26 mouse cellular contexts compared by ENCODE assay signal in the genomic region with DNA sequence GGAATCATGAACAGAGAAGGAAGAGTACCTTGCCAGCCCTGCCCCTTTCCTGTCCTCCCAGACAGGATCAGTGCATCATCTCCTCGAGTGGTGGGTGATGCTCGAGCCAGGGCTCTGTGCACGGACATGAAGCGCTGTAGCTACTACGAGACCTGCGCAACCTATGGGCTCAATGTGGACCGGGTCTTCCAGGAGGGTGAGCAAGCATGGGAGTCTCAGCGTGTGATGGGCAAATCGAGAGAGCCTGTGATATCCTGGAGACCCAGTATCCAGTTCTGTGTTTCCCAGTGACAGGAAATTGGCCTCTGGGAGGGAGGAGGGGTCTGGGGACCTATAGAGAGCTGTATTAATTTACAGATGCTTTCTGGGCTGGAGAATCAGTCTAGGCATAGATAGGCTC. TPM values are rescaled to one million over a fixed set of nuclear protein-coding genes. Genes with fewer than 3 reads are reported as not detected.
"Had no signal": no experiment of that assay in that cellular context is flagged by ENCODE, and none has a peak within 500 bp of the region (broad histone marks: within the 10 kb centered on the region; RNA-seq: fewer than 3 reads in every experiment).

No protein-coding gene starts in this region.

- H3K9me3 ChIP-seq: embryonic facial prominence, embryonic 10.5 days; embryonic facial prominence, embryonic 12.5 days; embryonic facial prominence, embryonic 13.5 days; embryonic facial prominence, embryonic 15.5 days; forebrain, embryonic 12.5 days; forebrain, embryonic 13.5 days; forebrain, embryonic 15.5 days; heart, embryonic 10.5 days had no signal

- H3K4me3 ChIP-seq: embryonic facial prominence, embryonic 10.5 days; embryonic facial prominence, embryonic 12.5 days; embryonic facial prominence, embryonic 13.5 days; embryonic facial prominence, embryonic 15.5 days; erythroblast, embryonic 14.5 days; forebrain, embryonic 10.5 days; forebrain, embryonic 12.5 days; forebrain, embryonic 13.5 days; forebrain, embryonic 15.5 days; heart, adult 2 months; heart, embryonic 10.5 days had no signal

- DNase-seq: cerebellum, adult 2 months; cerebellum, adult 8-10 months; cerebellum, postnatal 14 days; cerebellum, postnatal 25 days; cerebellum, postnatal 36 days; embryo, embryonic 11 days; forebrain, postnatal 0 days; gastrocnemius, postnatal 10 days; gastrocnemius, postnatal 14 days; gastrocnemius, postnatal 25 days; gastrocnemius, postnatal 36 days; heart, adult 18-20 months; heart, adult 2 months had no signal

- H3K27ac ChIP-seq: embryonic facial prominence, embryonic 10.5 days; embryonic facial prominence, embryonic 12.5 days; embryonic facial prominence, embryonic 13.5 days; embryonic facial prominence, embryonic 15.5 days; forebrain, embryonic 10.5 days; forebrain, embryonic 12.5 days; forebrain, embryonic 13.5 days; forebrain, embryonic 15.5 days; heart, adult 2 months; heart, embryonic 10.5 days had no signal

- H3K36me3 ChIP-seq: embryonic facial prominence, embryonic 10.5 days; embryonic facial prominence, embryonic 12.5 days; embryonic facial prominence, embryonic 13.5 days; embryonic facial prominence, embryonic 15.5 days; forebrain, embryonic 10.5 days; heart, embryonic 10.5 days had no signal

- H3K9ac ChIP-seq: embryonic facial prominence, embryonic 12.5 days; embryonic facial prominence, embryonic 13.5 days; embryonic facial prominence, embryonic 15.5 days; forebrain, embryonic 12.5 days; forebrain, embryonic 13.5 days; forebrain, embryonic 15.5 days; forebrain, postnatal 0 days had no signal

- ATAC-seq: forebrain, embryonic 13.5 days; forebrain, embryonic 14.5 days; forebrain, embryonic 15.5 days; forebrain, embryonic 16.5 days; forebrain, postnatal 0 days had no signal

- H3K4me2 ChIP-seq: embryonic facial prominence, embryonic 12.5 days; embryonic facial prominence, embryonic 13.5 days; embryonic facial prominence, embryonic 15.5 days; forebrain, embryonic 12.5 days; forebrain, embryonic 13.5 days; forebrain, embryonic 15.5 days had no signal

RNA-seq across cellular contexts. Expression of gene March9, which starts 25.1 kb away (rescaled TPM):
- total RNA-seq: granulocyte monocyte progenitor cell, adult 5-6 weeks had no signal
- polyA plus RNA-seq: erythroblast, embryonic 14.5 days had no signal
